Mouse (Mus musculus) frontal cortex, postnatal 14 days (tissue): ENCODE measurements at regions not wholly inside any gene's neighbourhood (a gene's known extent, or its start where the extent isn't known, plus 50 kb on each side); places are given as distances from the start of the nearest gene placed in this dataset.

ENCODE experiments used
- DNase-seq, 2 experiments: peaks; one replicate each; pipeline ENCODE4 v3.0.0; 2022; ENCODE audit warnings: low spot score in 2 of 2

DNA sequence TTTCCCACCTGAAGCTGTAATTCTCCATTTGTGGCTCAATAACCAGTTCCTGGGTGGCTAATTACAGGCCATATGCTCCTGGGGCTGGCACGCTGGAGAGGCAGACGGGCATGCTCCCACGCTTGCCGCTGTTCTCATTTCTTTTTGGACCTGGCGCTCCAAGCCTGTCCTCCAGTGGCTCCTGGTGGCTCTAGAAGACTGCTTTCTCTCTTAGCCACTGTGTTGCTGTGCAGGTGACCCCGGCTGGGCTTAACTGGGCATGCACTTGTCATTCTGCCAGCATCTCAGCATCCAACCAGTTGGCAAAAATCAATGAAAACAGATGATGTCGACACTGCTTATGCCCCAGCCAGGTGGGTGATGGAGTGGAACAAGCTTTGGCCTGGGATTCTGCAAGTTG, 1944.6 kb upstream of the Lrrc6 start:
- peak; percentile 29 to 31 for DNase-seq

DNA sequence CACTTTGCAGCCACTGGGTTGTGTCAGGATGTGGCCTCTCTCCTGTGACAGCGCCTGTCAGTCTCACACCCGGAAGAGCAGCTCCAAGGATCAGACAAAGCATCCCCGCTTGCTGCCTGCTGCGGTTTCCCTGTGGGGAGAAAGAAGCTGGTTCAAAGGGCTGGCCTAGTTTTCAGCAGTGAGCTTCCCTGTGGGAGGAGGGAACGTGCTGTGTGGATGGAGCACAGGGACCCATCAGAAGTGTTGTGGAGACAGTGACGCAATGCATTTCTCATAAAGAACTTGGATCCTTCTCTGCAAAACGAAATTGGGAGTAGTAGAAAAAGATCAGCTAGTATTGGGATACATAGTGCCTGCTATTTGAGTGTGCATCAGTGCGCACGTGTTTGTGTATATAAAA, 1939.9 kb upstream of the Lrrc6 start:
- DNase-seq: no peak

DNA sequence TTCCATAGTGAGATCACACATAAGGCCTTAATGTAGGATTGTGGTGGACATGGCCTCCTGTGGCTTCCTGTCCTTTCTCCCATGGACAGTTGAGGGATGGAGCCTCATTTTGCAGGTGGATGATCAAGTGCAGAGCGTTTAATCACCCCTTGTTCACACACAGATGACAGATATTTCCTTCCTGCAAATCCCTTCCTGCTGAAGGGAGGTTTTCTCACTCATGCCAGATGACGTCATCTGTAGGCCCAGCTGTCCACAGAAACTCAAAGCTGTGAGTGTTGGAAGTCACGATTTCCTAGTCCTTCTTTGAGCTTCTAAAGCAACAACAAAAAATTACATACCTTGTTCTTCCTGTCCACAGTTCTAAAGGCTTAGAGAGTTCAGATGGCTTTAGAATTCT, 1935.3 kb upstream of the Lrrc6 start:
- DNase-seq: peak in 1 of 2 experiments; percentile 24

DNA sequence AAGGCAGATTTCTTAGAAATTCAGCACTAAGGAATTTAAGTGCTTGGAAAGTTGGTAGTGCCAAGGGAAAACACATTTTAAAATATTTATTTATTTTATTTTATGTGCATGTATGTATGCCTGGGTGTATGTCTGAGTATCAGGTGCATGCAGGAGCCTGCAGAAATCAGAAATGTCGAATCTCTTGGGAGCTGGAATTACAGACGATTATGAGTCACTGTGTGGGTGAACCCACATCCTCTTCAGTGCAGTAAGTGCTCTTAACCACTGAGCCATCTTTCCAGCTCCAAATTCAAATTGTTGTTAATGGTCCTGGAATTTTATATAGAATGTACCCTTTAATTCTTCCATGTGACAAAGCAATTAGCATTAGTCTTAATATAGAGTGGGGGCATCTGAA, 1930.5 kb upstream of the Lrrc6 start:
- no peak for DNase-seq

DNA sequence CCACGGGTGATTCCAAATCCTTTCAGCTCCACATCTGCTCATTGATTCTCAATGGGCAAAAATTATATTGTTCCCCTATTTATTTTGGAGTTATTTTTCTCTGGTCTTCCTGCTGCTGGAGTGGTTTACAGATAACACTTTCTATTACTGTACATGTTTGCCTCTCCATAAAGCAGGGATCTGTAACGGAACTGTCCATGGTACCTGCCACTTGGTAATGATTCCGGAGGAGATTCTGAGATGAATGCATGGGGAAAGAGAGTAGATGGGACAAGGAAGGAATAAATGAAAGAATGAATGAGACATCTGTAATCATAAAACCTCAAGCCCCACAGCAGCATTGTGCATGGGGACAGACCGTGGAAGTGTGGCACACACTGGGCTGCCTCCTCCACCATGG, 1929.8 kb upstream of the Lrrc6 start:
- no peak for DNase-seq

DNA sequence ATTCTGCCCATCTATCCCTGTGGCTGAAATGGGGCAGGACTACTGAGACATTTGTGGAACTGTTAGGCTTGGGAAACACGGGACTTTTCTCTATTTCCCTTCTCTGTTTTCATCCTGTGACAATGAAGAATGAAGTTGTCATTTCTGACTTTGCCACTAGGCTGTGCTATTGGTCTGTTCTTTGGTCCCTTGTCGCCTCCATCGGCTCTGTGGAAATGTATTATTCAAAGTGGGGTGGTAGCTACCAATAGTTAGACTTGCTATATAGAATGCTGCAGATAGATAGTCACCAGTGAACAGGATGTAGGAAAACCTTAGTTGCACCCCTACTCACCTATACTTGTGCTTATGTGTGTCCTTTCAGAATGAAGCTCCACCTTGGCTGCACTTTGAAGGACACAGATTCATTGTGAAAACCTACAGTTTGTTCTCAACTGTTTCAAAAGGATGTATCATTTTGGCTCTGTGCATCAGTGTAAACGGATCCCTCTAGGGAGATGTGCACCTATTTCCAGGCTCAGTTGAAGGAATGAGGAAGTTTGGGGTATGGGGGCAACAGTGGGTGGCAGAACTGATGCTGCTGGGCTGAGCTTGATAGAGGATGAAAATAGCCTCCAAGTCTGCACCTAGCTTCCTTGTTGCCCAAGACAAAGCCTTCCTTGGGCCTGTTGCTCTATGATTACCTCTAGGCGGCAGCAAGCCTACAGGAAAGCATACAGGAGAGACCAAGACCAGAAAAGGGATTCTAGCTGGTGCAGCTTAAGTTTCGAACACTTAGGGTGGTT, 1927.9 kb upstream of the Lrrc6 start:
- peak; percentile 40 to 64 for DNase-seq

DNA sequence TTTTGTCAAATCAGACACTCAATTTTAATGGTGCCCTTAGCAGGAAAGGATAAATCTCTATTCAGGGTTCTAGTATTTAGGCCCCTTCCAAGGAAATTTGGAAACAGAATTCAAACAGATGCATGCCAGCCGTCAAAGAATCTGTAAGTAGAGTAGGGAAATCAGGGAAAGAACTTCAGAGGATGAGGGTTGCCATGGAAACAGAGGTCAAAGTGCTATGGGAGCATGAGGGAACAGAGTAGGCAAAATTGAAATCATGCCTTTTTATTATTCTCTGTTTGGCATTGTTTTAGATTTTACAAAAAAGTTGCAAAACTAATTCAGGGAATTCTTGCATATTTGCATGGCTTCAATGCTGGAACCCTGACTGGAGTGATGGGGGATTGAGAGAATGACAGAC, 1916.4 kb upstream of the Lrrc6 start:
- no peak for DNase-seq

DNA sequence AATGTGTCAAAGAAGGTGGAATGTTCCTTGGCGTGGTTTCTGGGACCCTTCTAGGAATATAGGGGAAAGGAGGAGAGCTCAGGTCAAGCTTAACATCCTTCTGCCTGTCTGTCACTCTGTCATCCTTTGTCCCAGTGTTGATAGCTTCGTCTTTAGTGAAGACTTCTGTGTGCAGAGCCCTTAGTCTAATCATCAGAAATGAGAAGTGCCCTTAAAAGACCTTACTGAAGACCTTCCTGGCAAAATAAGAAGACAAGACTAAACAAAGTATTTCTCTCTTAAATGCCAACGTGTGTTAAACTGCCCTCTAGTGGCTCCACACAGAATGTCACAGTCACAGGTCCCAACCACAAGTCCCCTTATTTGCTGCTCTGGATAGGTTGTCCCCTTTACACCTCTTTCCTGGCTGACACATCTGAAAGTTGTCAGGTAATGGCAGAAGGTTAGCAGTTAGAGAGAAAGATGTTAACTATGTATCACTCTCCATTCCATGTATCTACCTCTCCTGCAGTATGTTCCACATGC, 1914.8 kb upstream of the Lrrc6 start:
- DNase-seq: peak in 1 of 2 experiments; percentile 38

DNA sequence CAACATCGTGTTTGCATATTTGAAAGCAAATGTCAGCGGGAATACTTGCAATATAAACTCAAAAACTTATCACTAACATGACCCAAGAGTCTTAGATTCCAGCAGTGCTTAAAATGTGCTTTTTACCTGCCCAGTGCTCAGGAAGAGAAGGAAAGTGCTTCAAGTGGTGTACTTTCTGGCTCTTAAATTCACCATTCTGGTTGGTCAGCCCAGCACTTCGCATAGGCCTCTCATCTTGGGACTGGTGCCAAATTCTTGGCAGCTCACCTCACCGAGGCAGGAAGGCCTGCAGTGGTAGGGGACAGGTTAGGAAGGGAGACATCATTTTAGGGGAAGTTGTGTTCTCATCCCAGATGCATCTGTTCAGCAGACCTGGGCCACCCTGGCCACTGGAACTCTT, 1913.3 kb upstream of the Lrrc6 start:
- no peak for DNase-seq

DNA sequence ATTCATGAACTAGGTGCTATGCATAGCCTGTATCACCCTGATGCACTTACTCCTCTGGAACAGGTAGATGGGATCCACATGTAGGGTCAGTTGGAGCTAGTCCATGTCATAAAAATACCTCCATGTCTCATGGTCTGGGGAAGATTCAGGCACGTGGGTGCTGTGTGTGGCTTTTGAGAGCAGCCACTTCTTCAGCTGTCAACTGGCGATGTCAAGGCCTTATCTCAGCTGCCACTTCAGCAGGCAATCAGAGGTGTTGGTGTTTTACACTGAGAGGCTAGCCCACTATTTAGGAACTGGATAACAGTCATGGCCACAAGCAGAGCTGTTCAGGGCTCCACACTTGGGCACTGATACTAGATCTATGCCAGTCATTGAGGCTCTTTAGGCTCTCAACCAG, 1912.0 kb upstream of the Lrrc6 start:
- DNase-seq: no peak

DNA sequence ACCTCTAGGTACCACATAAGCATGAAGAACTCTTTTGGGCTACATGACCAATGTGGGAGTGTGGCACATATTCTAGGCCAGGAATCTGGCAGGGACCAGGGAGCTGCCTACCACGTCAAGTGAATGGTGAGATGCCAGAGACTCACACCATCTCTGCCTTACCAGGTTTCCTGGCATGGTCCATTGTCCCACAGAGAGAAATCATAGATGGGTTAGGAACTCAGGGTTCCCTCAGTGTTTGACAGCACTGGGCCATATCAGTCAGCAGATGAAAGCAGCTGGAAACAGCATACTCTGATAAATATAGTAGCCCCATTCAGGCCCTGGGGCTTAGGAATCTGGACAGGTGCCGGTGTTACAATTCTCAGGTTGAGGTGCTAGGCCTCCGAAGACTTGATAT, 1911.4 kb upstream of the Lrrc6 start:
- no peak for DNase-seq

DNA sequence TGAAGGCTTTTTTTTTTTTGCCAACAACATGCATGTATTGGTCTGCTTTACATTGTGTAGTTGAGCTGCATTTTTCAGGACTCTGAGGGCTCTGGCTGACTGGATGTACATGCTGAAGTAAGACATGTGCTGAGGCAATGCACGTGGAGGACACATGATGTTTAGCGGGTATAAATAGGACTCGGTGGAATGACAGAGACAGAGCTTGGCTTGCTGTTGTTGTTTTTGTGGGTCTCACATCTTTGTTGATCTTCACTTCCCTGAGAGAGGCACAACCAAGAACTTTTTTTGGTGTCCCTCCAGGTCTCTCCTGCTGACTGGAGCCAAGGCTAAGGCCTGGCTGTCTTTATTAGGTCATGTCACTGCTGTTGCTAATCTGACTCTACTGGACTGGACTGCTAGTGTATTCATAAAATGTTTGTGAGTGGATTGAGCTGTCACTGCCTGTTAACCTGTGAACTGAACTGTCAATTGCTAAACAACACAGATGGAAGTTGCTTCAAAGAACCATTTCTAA, 1902.9 kb upstream of the Lrrc6 start:
- DNase-seq: no peak

DNA sequence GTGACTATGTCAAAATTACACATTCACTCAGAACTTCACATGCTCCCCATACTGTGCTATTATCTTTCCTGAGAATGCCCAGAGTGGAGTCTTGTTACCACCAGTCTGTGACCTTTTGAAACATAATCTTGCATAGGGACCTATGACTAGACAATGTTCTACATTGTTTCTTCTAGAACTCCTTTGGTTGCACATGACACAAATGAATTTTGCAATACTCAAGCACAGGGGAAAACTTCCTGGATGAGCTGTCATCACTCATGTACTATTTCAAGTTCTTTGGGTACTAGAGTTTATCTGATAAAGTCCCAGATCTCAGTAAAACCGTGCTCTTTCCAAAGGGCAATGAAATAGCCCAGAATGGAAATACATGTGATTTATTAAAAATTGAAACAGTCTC, 1901.0 kb upstream of the Lrrc6 start:
- DNase-seq: no peak

DNA sequence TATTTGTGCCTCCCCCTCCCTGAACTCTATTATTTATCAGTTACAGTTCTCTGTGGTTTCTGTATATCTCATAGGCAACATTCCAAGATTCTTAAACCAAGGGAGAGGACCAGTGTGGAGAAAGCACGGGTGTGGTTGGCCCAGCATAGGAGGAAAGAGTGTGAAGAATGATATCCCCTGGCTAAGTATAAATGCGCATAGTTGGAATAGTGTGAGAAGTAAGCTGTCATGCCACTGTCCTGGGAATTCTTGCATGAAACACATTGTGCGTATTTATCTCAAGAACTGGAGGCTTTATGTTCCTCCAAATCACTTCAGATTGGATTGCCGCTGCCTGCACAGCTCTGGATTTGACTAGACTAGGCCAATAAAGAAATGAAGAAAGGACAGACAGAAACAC, 1900.3 kb upstream of the Lrrc6 start:
- no peak for DNase-seq

DNA sequence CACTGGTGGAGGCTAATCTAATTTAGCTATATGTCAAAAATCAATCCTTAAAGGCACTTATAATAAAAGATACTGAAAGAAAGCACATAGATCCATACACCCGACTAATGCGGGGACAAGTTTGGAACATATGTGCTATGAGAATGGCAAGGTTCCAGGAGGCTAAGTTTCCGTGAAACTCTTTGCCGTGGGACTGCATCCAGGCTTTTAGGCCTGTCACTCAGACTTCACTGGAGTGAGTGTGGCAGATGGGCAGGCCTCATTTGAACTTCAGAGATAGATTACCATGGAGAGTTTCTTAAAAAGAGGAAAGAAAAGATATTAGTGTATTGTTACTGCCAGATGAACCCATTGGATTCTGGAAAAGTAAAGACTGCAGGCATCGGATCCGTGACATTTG, 1895.9 kb upstream of the Lrrc6 start:
- no peak for DNase-seq

DNA sequence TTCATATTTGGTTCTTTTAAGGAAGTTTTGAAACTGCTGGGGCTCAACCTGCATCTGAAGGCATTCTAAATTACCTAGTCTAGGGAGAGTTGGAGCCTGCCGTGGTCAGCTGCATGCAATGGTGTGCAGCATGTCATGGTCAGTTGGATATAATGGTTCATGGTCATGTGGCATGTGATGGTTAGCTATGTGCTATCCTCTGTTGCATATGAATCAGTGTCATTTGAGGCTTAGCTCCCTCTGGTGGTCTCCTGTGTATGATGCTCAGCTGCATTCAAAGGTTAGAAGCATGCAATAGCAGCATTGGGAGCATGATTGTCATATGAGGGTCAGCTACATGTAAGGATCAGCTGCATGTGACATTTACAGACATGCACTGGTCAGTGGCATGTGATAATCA, 1894.0 kb upstream of the Lrrc6 start:
- no peak for DNase-seq

DNA sequence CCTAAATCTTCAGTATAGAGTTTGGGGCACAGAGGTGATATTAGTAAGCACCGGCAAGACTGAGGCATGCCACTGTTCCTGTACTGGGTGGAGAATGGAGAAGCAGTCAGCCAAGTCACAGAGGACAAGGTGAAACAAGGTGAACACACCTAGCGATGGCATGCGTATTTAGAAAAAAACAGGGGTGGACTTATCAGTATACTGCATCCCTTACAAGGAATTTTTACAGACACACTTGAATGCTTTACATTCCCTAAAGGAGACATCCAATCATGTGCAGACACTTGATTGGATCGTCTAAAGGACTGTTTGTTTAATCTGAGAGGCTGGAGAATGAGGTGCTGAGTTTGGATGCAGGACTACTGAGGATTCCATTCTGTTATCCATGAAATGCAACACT, 1893.4 kb upstream of the Lrrc6 start:
- DNase-seq: no peak

DNA sequence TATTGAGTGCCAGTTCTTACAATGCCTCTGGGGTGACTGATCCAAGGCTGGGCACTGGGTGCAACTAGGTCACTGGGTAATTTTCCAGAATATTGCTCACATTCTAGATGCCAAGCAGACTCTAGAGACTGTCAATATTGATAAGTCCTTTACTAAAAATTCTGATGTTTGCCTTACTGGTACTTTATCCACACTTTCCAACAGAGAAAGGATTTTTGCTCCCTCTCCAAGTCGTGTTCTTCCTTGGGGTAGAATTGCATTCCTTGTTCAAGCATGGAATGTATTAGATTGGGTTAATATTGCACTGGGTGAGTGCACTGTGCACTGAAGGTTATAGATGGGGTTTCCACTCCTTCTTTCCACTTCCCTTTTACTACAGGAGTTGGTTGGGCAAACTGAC, 1891.0 kb upstream of the Lrrc6 start:
- no peak for DNase-seq

DNA sequence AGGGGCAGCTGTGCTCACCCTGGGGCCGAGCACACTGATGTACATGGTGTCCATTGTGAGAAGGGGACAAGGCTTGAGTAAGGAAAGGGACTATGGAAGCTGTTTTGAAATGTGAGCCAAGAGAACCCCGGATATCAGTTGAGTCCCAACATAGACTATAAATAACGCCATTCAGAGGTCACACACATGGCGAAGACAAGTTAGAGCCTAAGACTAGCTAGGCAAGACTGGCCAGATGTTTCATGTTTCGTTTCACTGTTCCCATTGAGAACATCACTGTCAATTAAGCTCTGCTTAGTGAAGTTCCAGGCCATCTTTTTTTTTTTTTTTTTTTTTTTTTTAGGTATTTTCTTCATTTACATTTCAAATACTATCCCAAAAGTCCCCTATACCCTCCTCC, 1889.1 kb upstream of the Lrrc6 start:
- no peak for DNase-seq

DNA sequence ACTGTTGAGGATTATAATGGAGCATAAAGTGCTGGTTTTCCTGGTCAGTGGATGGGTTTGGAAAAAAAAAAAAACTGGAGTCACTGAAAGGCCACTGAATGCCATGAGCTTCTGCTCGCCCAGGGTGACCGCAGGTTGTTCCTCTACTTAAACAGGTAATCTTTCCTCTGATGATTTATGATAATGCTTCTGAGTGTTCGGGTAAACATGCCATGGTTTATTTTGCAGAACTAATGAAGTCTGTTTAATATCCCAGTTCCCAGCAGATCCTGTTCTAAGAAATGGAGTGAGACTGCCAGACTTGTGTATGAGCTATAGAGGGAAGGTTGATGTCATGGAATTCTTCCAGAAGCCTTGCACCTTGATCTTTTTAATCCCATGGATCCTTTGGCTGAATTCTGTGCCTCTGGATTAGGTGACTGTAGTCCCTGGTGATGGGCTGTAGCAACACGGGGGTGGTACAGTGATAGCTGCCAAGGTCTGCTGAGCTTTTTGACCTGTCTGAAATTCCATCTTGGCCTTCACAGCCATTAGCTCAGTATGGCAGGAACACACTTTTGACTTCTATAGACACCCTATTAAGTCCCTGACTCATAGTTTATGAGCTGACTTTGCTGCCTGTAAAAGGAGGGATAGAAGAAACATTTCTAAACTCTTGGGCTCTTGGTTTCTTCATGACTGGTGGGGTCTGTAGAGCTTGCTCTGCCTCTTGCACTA, 1886.8 kb upstream of the Lrrc6 start:
- no peak for DNase-seq

DNA sequence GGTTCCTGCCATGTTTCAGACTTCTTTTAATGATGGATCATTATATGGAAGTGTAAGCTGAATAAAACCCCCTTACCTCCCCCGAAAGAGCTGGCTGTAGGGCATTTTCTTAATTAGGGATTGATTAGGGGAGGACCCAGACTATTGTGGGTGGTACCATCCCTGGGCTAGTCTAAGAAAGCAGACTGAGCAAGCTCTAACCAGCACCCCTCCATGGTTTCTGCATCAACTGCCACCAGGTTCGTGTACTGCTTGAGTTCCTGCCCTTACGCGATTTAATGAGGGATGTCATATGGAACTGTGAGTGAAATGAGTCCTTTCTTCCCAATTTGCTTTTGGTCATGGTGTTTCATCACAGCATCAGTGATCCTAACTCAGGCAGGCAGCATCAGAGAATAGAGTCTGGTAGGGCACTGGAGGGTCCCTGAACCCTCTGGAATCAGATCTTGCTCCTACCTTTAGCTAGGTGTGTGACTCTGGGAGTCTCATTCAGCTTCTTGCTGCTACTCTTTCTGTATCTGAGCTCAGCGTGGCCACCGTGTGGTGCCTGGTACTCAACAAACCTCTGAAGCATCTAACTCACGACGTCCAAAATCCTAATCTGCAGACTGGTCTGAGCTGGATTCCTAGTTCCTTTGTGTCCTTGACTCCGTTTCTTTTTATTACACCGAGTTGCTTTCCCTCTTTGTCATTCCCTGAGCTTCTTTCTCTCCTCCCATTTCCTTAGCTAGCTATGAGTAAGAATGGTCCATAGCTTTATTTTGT, 1884.0 kb upstream of the Lrrc6 start:
- DNase-seq: no peak

DNA sequence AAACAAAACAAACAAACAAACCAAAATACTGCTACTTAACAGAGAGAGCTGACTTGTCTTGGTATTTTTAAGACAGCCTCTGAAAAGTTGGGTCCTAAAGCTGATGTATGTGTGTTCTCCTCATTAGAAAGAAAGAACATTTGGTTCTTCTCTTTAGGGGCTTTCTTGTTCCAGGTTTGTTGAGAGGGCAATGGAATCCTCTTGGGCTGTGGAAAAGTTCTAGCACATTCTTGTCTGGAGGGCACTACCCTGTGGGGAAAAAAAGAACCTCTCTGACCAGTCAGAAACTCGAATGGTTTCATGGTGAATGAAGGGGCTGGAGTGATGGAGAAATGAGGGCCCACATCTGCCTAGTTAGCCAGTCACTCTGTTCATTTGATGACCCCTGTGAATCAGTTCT, 1874.5 kb upstream of the Lrrc6 start:
- no peak for DNase-seq
